Mouse (Mus musculus): Measurements from ENCODE around the gene Ttc5. TPM values are rescaled to one million over a fixed set of nuclear protein-coding genes. Genes with fewer than 3 reads are reported as not detected.
A peak's percentile ranks its signal among the peaks of the same experiment; 100 is the strongest.
"Not testable (repeated sequence)": the region's sequence is repeated elsewhere in the genome, so short reads cannot be mapped to it uniquely, and the experiment has no call there.

The Ttc5 gene
- total RNA-seq, 4 experiments from 2014 or later, result 49.2 to 55.3 (median 52.1) TPM

DNA sequence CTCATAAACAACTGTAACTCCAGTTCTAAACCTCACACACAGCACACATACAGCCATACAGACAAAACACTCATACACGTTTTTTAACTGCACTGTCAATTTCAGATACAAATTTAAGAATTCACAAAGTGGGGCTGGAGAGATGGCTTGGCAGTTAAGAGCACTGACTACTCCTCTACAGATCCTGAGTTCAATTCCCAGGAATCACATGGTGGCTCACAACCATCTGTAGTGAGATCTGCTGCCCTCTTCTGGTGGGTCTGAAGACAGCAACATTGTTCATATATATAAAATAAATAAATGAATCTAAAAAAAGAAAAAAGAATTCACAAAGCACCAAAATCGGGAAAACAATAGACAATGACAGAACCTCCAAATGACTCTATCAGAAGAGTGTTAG is 14.0 kb downstream of the Ttc5 start:
- no peak for DNase-seq (ENCODE audit: low spot score in 2 of 2)

DNA sequence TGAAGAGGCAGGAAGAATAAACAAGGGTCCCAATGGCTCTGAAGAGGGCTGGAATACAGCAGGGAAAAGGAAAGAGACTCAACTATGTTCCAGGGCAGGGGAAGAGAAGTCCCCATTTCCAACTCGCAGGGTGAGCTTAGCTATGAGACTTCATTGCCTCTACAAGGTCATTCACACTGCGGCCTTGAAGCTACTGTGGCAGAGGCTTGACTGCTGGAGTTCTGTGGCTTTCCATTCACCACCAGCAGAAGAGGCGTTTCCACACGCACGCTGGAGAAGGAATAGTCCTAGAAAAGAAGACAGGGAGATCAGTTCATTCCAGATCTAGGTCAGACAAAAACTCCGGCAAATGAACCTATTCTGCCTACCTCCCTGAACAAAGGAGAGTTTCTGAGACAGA is 19.6 kb downstream of the Ttc5 start:
- no peak for DNase-seq (ENCODE audit: low spot score in 2 of 2)

DNA sequence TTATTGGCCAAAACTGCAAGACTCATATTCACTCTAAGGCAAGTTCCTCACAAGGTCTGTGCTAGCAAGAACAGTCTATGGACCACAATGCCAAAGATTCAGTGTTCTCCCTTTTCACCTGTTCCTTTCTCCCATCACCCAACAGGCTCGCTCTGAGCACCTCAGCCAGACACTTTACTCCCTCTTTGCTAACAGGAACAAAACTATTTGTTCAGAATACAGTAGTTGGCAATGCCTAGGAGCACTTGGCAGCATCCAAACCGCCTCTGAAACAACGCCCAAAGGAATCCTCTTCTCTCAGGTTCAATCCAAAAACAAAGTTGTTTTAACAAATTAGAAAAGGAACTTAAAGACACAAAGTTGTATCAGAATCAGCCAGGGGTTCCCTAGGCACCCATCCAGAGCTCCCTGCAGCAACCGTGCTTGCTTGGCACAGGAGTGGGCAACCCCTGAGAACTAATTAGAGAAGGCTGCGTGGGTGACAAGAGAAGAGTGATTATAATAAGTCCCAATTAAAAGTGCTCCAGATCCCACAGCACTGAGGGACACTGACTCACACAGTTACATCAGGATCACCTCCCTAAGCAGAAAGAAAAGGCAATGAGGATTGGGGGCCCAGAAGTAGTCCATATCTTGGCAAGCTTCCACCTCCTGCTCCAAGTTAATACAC is 26.8 kb downstream of the Ttc5 start:
- DNase-seq (ENCODE audit: low spot score in 2 of 2), result peak in 1 of 2 experiments; percentile 36

DNA sequence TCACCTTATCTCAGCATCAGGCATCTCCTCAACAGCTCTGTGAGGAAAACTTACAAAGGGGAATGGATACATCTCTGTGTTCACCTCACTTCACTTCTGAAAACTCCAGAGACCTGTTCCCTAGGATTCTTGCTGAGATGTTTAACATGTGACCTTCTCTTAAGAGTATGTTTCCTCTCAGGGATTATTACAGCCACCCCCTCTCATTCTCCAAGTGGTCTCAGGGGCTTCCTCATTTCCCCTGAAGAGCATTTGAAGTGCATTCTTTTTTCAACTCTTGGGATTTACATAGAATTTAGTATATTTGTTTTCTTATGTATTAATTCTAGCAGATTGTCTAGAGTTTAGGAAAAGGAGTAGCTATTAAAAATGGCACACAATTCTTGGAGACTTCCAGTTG is 40.3 kb downstream of the Ttc5 start, which contains the start of gene Olfr749:
Olfr749 (minus strand) TSS at position 101 of the 400 bp plus-strand sequence.
- no peak for DNase-seq (ENCODE audit: low spot score in 2 of 2)

DNA sequence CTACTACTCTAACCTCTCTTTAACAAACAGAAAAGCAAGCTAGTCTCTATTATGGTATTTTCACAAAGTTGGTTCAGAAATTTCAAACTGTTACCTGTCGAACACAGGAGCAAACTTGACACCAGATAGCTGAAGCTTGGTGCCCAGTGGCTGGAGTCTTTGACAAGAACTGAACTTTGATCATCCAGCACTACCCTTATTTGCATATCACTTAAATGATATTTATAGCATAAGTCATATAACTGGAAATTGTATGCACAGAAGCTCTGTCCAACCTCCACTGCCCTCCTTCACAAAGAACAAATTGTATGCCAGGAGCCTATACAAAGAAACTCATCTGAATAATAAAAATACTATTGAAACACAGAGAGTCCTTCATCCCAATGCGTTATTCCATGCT is 43.7 kb downstream of the Ttc5 start:
- DNase-seq (ENCODE audit: low spot score in 2 of 2), result no peak

DNA sequence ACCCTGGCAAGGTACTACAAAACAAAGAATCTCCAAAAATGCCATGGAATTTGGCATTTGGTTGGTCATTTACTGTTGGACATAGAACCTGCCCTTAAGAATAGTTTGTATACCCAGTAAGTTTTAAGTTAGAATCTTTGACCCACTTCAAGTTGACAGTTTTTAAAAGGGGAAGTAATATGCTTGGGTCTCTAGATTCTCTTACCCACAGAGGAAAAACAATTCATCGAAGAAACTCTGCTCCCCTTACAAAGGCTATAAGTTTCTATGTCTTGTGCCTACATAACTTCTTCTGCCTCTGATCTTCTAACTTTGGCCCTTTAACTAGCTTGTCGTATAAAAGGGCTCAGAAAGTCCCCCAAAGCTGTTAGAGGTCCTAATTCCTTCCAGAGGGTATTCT is 45.0 kb downstream of the Ttc5 start:
- DNase-seq (ENCODE audit: low spot score in 2 of 2), result no peak

DNA sequence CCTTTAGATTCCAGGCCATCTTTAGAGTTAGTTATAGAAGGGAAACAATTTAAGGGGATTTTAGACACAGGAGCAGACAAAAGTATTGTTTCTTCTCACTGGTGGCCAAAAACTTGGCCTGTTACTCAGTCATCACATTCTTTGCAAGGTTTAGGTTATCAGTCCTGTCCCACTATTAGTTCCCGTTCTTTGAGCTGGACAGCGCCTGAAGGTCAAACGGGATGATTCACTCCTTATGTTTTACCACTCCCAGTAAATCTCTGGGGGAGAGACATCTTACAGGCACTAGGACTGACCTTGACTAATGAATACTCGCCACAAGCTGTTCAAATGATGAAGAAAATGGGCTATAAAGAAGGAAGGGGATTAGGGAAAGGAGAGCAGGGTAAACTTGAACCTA is 62.9 kb downstream of the Ttc5 start:
- DNase-seq (ENCODE audit: low spot score in 2 of 2), result not testable (repeated sequence)

DNA sequence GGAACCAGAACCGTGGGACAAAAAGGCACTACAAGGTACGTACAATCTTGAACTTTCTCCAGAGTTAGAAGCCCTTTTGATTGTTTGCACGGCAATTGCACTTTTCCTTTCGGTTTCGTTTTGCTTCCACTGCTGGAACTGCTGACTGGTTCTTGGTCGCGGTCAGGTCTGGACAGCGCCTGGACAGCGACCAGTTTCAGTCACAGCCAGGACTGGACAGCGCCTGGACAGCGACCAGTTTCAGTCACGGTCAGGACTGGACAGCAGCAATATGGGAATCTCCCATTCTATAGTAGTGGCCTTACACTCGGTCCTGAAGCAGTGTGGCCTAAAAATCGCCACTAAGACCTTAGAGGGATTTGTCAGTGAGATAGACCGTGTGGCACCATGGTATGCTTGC is 65.4 kb downstream of the Ttc5 start:
- DNase-seq (ENCODE audit: low spot score in 2 of 2), result not testable (repeated sequence)

Other genes starting within 250 kb of the Ttc5 start
- gene Olfr744, start 170.6 kb downstream of the Ttc5 start, total RNA-seq (2022), result not detected
- gene Olfr745, start 146.1 kb downstream of the Ttc5 start, total RNA-seq (2022), result not detected
- not detected for gene Olfr746, start 138.4 kb downstream of the Ttc5 start, total RNA-seq (2022)
- gene Olfr747, start 92.3 kb downstream of the Ttc5 start, total RNA-seq (2022), result not detected
- not detected for gene Olfr748, start 78.1 kb downstream of the Ttc5 start, total RNA-seq (2022)
- gene Olfr749, start 40.4 kb downstream of the Ttc5 start, total RNA-seq (2022), result not detected
- under 1 TPM in 2 of 4 experiments, not detected in 2; 0.24 to 0.32 TPM for gene Ccnb1ip1, start 22.2 kb upstream of the Ttc5 start, total RNA-seq (2022)
- gene Parp2, start 22.3 kb upstream of the Ttc5 start, total RNA-seq (2022), result 10 to 100 TPM; 20.9 to 28.0 (median 25.9) TPM
- gene Tep1, start 85.0 kb upstream of the Ttc5 start, total RNA-seq (2022), result 1 to 10 TPM; 4.4 to 7.1 (median 5.7) TPM
- gene Klhl33, start 112.0 kb upstream of the Ttc5 start, total RNA-seq (2022), result 1 to 10 TPM; 5.5 to 8.3 (median 6.6) TPM
- gene Osgep, start 139.4 kb upstream of the Ttc5 start, total RNA-seq (2022), result 10 to 100 TPM; 30.1 to 36.2 (median 33.2) TPM
- 10 to 100 TPM; 55.5 to 64.8 (median 60.2) TPM for gene Apex1, start 139.4 kb upstream of the Ttc5 start, total RNA-seq (2022)
- 100 to 1,000 TPM in 3 of 4 experiments, 10 to 100 TPM in 1; 92.6 to 121 (median 109) TPM for gene Pip4p1, start 145.3 kb upstream of the Ttc5 start, total RNA-seq (2022)
- gene Pnp, start 145.6 kb upstream of the Ttc5 start, total RNA-seq (2022), result 10 to 100 TPM; 10.4 to 17.7 (median 16.6) TPM
- 10 to 100 TPM in 1 of 4 experiments, 1 to 10 TPM in 3; 6.5 to 18.1 (median 8.9) TPM for gene Gm49342, start 159.0 kb upstream of the Ttc5 start, total RNA-seq (2022)
- 1 to 10 TPM; 1.2 to 2.0 (median 1.4) TPM for gene Pnp2, start 170.5 kb upstream of the Ttc5 start, total RNA-seq (2022)
- under 1 TPM in 1 of 4 experiments, not detected in 3; 0.23 TPM for gene Rnase10, start 222.2 kb upstream of the Ttc5 start, total RNA-seq (2022)

All from left cerebral cortex, adult 8-10 months (tissue).